Mouse (Mus musculus) 3T3-L1 (cell line): Measurements from ENCODE around the gene Pde6g.

Source experiments
- DNase-seq: peaks from one replicate; pipeline ENCODE4 v3.0.0-alpha.2; 2015; ENCODE audit warnings: low read depth, low spot score

Pde6g gene

GRCm38 (mm10) chr11:120467051-120467735, 13.9 kb upstream of the Pde6g start, which contains the start of gene Arl16:
Gene Arl16, minus strand, starts transcription at chr11:120467607.
- DNase-seq: peak; percentile 99

- DNase-seq: peak; percentile 66
Observed at GRCm38 (mm10) chr11:120465521-120465920, 12.2 kb upstream of the Pde6g start.

- DNase-seq: no peak
Observed at GRCm38 (mm10) chr11:120464365-120464764, 11.1 kb upstream of the Pde6g start.

- no peak for DNase-seq
Observed at GRCm38 (mm10) chr11:120463536-120463935, 10.2 kb upstream of the Pde6g start.

- peak; percentile 64 for DNase-seq
Observed at GRCm38 (mm10) chr11:120458847-120459597, 5.7 kb upstream of the Pde6g start.

- peak; percentile 90 for DNase-seq
Observed at GRCm38 (mm10) chr11:120457772-120458751, 4.8 kb upstream of the Pde6g start, which contains the start of the genes Oxld1 and Ccdc137. Gene Oxld1, minus strand, starts transcription at chr11:120458068. Gene Ccdc137, plus strand, starts transcription at chr11:120458115.

- no peak for DNase-seq
Observed at GRCm38 (mm10) chr11:120457370-120457769, 4.1 kb upstream of the Pde6g start.

- no peak for DNase-seq
Observed at GRCm38 (mm10) chr11:120455413-120455812, 2.1 kb upstream of the Pde6g start.

GRCm38 (mm10) chr11:120454965-120455364, 1.7 kb upstream of the Pde6g start:
- DNase-seq: no peak

- no peak for DNase-seq
Observed at GRCm38 (mm10) chr11:120452246-120452645, 1.1 kb downstream of the Pde6g start.

- DNase-seq: no peak
Observed at GRCm38 (mm10) chr11:120447179-120447578, 6.1 kb downstream of the Pde6g start.

- DNase-seq: no peak
Observed at GRCm38 (mm10) chr11:120445475-120445874, 7.8 kb downstream of the Pde6g start.

GRCm38 (mm10) chr11:120444106-120444505, 9.2 kb downstream of the Pde6g start:
- DNase-seq: no peak

GRCm38 (mm10) chr11:120442765-120443280, 10.5 kb downstream of the Pde6g start:
- DNase-seq: no peak

GRCm38 (mm10) chr11:120442344-120442743, 11.0 kb downstream of the Pde6g start, which contains the start of gene Tspan10:
Gene Tspan10, plus strand, starts transcription at chr11:120442644.
- no peak for DNase-seq

- peak; percentile 39 for DNase-seq
Observed at GRCm38 (mm10) chr11:120437857-120438385, 15.4 kb downstream of the Pde6g start.

- DNase-seq: peak; percentile 79
Observed at GRCm38 (mm10) chr11:120437152-120437856, 16.0 kb downstream of the Pde6g start, which contains the start of gene Nploc4. Gene Nploc4, minus strand, starts transcription at chr11:120437708.

- DNase-seq: no peak
Observed at GRCm38 (mm10) chr11:120426727-120427126, 26.6 kb downstream of the Pde6g start.

- peak; percentile 77 for DNase-seq
Observed at GRCm38 (mm10) chr11:120423569-120424295, 29.6 kb downstream of the Pde6g start.
